Mouse (Mus musculus): ENCODE data around the gene Cacnb4.

The Cacnb4 gene

GRCm38 (mm10) chr2:52603935-52604650 is 72.5 kb downstream of the Cacnb4 start:
- no peak for DNase-seq (ENCODE audit: low spot score)

- no peak for DNase-seq (ENCODE audit: low spot score)
Observed at GRCm38 (mm10) chr2:52603421-52603820, 73.2 kb downstream of the Cacnb4 start.

DNA sequence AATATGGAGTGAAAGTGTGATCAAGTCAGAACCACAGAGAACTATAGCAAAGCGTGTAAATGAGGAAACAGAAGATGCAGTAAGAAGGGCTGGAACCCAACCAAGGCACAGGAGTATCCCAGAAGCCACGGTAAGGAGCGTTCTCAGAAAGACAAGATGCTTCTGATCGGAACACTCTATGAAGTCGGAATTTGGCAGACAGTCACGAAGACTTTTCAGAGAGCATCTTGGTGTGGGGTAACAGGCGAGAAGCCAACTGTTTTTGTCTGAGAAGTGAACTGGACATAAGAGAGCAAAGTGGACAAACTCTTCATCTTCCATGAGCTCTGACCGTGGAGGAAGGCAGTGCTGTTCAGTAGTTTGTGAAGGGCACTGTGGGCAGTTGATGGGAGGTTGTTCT is 73.7 kb downstream of the Cacnb4 start:
- DNase-seq (ENCODE audit: low spot score), result no peak

GRCm38 (mm10) chr2:52602228-52602627 is 74.4 kb downstream of the Cacnb4 start:
- no peak for DNase-seq (ENCODE audit: low spot score)

GRCm38 (mm10) chr2:52597511-52597910 is 79.1 kb downstream of the Cacnb4 start:
- DNase-seq (ENCODE audit: low spot score), result no peak

DNA sequence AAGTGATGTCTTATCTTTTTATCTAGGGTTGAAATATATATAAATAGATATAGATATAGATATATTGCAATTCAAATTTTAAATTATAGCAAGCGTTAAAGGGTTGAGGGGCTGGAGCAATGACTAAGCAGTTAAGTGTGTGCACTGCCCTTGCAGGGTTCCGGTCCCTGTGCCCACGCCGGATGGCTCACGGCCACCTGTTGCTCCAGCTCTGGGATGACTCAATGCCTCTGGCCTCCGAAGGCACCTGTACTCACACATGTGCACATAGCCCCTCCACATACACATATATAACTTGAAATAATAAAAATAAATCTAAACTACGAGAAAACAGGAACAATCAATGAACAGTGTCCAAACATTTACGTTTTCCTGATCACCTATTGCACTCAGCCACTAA is 82.8 kb downstream of the Cacnb4 start:
- no peak for DNase-seq (ENCODE audit: low spot score)

GRCm38 (mm10) chr2:52593260-52593659 is 83.4 kb downstream of the Cacnb4 start:
- DNase-seq (ENCODE audit: low spot score), result no peak

GRCm38 (mm10) chr2:52590970-52591347 is 85.7 kb downstream of the Cacnb4 start:
- peak; percentile 54 for DNase-seq (ENCODE audit: low spot score)

DNA sequence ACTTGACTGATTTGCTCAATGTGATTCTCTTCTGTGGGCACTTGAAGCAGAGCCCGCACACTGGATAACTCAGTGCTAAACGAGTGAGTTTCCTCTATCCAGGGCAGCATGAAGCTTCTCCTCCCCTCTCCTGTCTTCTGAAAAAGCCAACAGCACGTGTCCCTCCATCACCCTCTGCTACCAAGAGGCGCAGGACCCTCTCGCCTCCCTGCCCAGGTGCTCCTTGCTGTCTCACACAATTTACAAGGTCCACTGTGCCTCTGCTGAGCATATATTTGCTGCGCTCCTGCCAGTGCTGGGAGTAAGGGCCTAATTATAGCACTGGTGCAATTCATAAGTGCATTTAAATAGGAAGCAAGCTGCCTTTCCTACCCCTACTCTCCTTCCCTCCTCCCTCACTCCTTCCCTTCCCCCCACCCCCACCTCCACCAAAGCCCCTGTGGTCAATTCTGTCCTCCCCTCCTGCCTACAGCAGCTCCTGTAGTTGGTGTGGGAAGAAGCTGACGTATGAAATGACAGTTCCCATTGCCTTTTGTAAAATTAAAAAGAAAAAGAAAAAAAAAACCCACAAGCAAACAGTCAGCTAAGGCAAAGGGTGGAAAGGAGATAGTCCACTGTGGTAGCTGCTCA is 86.2 kb downstream of the Cacnb4 start:
- no peak for DNase-seq (ENCODE audit: low spot score)

GRCm38 (mm10) chr2:52589514-52589913 is 87.1 kb downstream of the Cacnb4 start:
- no peak for DNase-seq (ENCODE audit: low spot score)

GRCm38 (mm10) chr2:52585384-52585783 is 91.2 kb downstream of the Cacnb4 start:
- no peak for DNase-seq (ENCODE audit: low spot score)

GRCm38 (mm10) chr2:52581132-52581781 is 95.4 kb downstream of the Cacnb4 start:
- DNase-seq (ENCODE audit: low spot score), result no peak

GRCm38 (mm10) chr2:52580697-52581096 is 95.9 kb downstream of the Cacnb4 start:
- peak; percentile 19 for DNase-seq (ENCODE audit: low spot score)

DNA sequence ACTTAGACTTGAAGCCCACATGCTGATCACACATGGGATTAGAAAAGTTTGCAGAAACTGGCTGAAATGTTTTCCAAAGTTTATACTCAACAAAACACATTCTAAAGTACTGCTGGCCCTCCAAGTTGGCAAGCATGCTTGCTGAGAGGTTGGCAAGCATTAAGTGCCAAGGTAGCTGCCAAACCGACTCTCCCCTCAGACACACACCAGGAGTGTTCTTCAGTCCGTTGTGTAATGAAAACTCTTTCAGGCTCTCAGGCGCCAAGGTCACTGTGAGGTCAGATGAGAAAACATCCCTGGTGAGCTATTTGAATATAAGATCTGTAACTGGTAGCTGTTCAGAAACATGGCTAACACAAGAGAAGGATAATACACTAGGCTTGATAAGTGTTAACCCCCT is 97.8 kb downstream of the Cacnb4 start:
- peak; percentile 14 for DNase-seq (ENCODE audit: low spot score)

GRCm38 (mm10) chr2:52577700-52578099 is 98.9 kb downstream of the Cacnb4 start:
- DNase-seq (ENCODE audit: low spot score), result no peak

- DNase-seq (ENCODE audit: low spot score), result no peak
Observed at GRCm38 (mm10) chr2:52576546-52576945, 100.1 kb downstream of the Cacnb4 start.

DNA sequence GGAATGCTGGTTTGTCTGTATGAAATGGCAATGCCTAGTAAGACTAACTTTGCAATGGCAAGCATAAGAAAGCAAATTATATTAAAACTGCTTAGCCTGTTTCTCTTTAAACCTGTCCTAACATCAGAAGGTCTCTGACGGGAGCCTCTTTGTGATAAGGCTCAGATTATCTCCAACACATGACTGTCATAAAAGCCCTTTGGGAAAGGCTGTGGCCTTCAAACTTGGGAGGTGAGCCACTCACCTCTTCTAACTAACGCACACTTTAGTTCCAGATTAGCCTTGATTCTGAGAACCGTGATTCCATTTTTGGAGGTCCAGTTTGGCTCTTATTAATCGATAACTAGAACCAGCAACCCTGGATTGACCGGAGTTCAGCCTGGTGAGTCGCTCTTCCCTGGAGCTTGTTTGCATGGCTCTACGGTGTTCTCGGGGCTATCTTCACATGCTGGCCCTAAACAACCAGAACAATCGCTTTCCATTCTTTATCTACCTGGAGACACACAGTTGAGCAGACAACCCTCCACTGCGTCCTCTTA is 100.9 kb downstream of the Cacnb4 start:
- no peak for DNase-seq (ENCODE audit: low spot score)

- no peak for DNase-seq (ENCODE audit: low spot score)
Observed at GRCm38 (mm10) chr2:52574929-52575328, 101.7 kb downstream of the Cacnb4 start.

DNA sequence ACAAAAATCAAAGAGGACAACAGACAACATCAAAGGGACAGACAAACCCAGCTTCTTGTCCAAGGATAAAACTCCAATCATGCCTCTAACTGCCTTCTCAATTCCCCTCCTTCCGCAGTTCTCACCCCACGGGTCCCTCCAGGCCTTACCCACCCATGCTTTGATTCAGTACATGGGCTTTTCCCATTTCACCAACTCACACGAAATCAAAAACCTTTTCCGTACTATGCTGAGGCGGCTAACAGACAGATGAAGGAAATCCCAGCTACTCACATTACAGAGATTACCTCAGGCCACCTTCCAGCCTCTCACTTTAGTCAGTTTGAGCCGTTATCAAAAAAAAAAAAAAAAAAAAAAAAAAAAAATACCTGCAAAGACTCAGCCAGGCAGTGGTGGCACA is 104.4 kb downstream of the Cacnb4 start:
- DNase-seq (ENCODE audit: low spot score), result no peak

GRCm38 (mm10) chr2:52571339-52571968 is 105.2 kb downstream of the Cacnb4 start:
- DNase-seq (ENCODE audit: low spot score), result no peak

GRCm38 (mm10) chr2:52570781-52571180 is 105.8 kb downstream of the Cacnb4 start:
- DNase-seq (ENCODE audit: low spot score), result no peak

DNA sequence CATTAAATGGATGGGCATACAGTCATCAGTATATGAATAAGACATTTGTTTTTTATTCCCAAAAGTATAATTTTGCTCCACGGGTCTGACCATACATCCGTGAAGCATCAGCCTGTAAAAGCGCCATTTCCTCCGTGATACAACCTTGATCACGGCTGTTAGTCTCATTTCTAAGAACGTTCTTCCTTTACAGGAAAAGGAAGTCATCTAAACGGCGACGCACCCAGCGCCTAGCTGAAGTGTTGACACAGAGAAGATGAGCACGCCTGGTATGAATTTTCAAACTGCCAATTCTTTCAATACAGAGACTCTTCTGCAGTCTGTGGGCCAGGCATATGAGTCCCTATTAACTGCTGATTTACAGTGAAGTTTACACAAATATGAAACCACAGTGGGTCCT is 106.5 kb downstream of the Cacnb4 start:
- no peak for DNase-seq (ENCODE audit: low spot score)

- no peak for DNase-seq (ENCODE audit: low spot score)
Observed at GRCm38 (mm10) chr2:52568131-52568530, 108.5 kb downstream of the Cacnb4 start.

Data from ovary, postnatal 10 days (tissue).